Mouse (Mus musculus): Measurements from ENCODE around the gene Apip. TPM values are rescaled to one million over a fixed set of nuclear protein-coding genes. Genes with fewer than 3 reads are reported as not detected.
A peak's percentile ranks its signal among the peaks of the same experiment; 100 is the strongest.

Apip gene
- total and polyA plus RNA-seq, 3 experiments, result 34.6 to 39.7 TPM; not detected in 1

GRCm38 (mm10) chr2:103067552-103068207, 5.8 kb upstream of the Apip start:
- DNase-seq (ENCODE audit: low read depth, low spot score), result no peak
- no peak for TF ChIP-seq POLR2AphosphoS2 (IDR thresholded peaks at IDR 0.05; ENCODE audit: low read length)
- no peak for TF ChIP-seq TCF12 (IDR thresholded peaks at IDR 0.05; ENCODE audit: low read depth, low read length)
- no peak for TF ChIP-seq HCFC1 (IDR thresholded peaks at IDR 0.05; ENCODE audit: low read depth, low read length)
- no peak for TF ChIP-seq EP300 (IDR thresholded peaks at IDR 0.05; ENCODE audit: low read depth in 1 of 2, low read length in 2 of 2)
- TF ChIP-seq MEF2A (IDR thresholded peaks at IDR 0.05; ENCODE audit: extremely low read depth, insufficient replicate concordance, low read depth, low read length, poor library complexity, severe bottlenecking), result no peak
- no peak for TF ChIP-seq MYC (IDR thresholded peaks at IDR 0.05; ENCODE audit: low read depth, low read length)
- TF ChIP-seq TAL1 (IDR thresholded peaks at IDR 0.05; ENCODE audit: low read length), result no peak
- TF ChIP-seq NELFE (IDR thresholded peaks at IDR 0.05; ENCODE audit: low read depth, low read length), result no peak
- TF ChIP-seq TBP (IDR thresholded peaks at IDR 0.05; ENCODE audit: low read depth, low read length), result no peak
- no peak for TF ChIP-seq ZNF384 (IDR thresholded peaks at IDR 0.05; ENCODE audit: low read depth, low read length)
- TF ChIP-seq MXI1 (IDR thresholded peaks at IDR 0.05; ENCODE audit: low read depth, low read length), result no peak
- TF ChIP-seq USF2 (IDR thresholded peaks at IDR 0.05; ENCODE audit: borderline replicate concordance in 1 of 2, insufficient read depth in 1 of 2, low read depth in 1 of 2, low read length in 2 of 2), result no peak
- no peak for TF ChIP-seq SIN3A (IDR thresholded peaks at IDR 0.05; ENCODE audit: low read length)
- TF ChIP-seq GABPA (IDR thresholded peaks at IDR 0.05; ENCODE audit: low read depth, low read length), result no peak
- TF ChIP-seq ELF1 (IDR thresholded peaks at IDR 0.05; ENCODE audit: low read depth, low read length), result no peak
- no peak for TF ChIP-seq E2F4 (IDR thresholded peaks at IDR 0.05; ENCODE audit: borderline replicate concordance, low read depth, low read length)
- TF ChIP-seq ZMIZ1 (IDR thresholded peaks at IDR 0.05; ENCODE audit: low read depth, low read length), result no peak
- Histone ChIP-seq H3K27me3 (ENCODE audit: control insufficient read depth in 1 of 2, insufficient read depth in 2 of 2, low read length in 2 of 2) (no peaks in the 10 kb centered on the region), H3K79me2 (ENCODE audit: control insufficient read depth, insufficient read depth, low read length, poor library complexity) (peaks cover 44% of the 10 kb centered on the region), H3K4me1 (ENCODE audit: control insufficient read depth in 1 of 2, insufficient read depth in 2 of 2, low read length in 2 of 2) (peaks cover 12% of the 10 kb centered on the region in 2 experiments), H3K9me3 (replicated peaks; ENCODE audit: insufficient read depth, low read length) (no peaks in the 10 kb centered on the region), H3K9ac (ENCODE audit: control insufficient read depth, low read depth, low read length, poor library complexity, severe bottlenecking) (no peak overlapping the region), H3K36me3 (ENCODE audit: control insufficient read depth in 1 of 2, insufficient read depth in 2 of 2, low read length in 2 of 2) (peaks cover 0 to 45% of the 10 kb centered on the region in 2 experiments; a peak in 3 of 4 replicates), H3K4me3 (ENCODE audit: control insufficient read depth in 1 of 2, insufficient read depth in 1 of 2, low read depth in 2 of 2, low read length in 2 of 2) (no peak overlapping the region), H3K27ac (ENCODE audit: control insufficient read depth, low read depth, low read length) (no peak overlapping the region)

- no peak overlapping the region for H3K9ac ChIP-seq (ENCODE audit: control insufficient read depth, low read depth, low read length, poor library complexity, severe bottlenecking)
- H3K27me3 ChIP-seq (ENCODE audit: control insufficient read depth in 1 of 2, insufficient read depth in 2 of 2, low read length in 2 of 2), result no peaks in the 10 kb centered on the region
- H3K4me1 ChIP-seq (ENCODE audit: control insufficient read depth in 1 of 2, insufficient read depth in 2 of 2, low read length in 2 of 2), result peaks cover 11 to 12% of the 10 kb centered on the region in 2 experiments
Measured at GRCm38 (mm10) chr2:103068602-103069001, 4.9 kb upstream of the Apip start.

More at GRCm38 (mm10) chr2:103068602-103069001, 4.9 kb upstream of the Apip start:
- H3K79me2 ChIP-seq (ENCODE audit: control insufficient read depth, insufficient read depth, low read length, poor library complexity), result peaks cover 41% of the 10 kb centered on the region
- no peak for TF ChIP-seq TCF12 (IDR thresholded peaks at IDR 0.05; ENCODE audit: low read depth, low read length)
- no peak for TF ChIP-seq ELF1 (IDR thresholded peaks at IDR 0.05; ENCODE audit: low read depth, low read length)
- no peak for TF ChIP-seq MYC (IDR thresholded peaks at IDR 0.05; ENCODE audit: low read depth, low read length)
- TF ChIP-seq NELFE (IDR thresholded peaks at IDR 0.05; ENCODE audit: low read depth, low read length), result no peak
- TF ChIP-seq HCFC1 (IDR thresholded peaks at IDR 0.05; ENCODE audit: low read depth, low read length), result no peak
- DNase-seq (ENCODE audit: low read depth, low spot score), result peak; percentile 17
- peaks cover 0 to 42% of the 10 kb centered on the region in 2 experiments; a peak in 3 of 4 replicates for H3K36me3 ChIP-seq (ENCODE audit: control insufficient read depth in 1 of 2, insufficient read depth in 2 of 2, low read length in 2 of 2)
- no peak overlapping the region for H3K27ac ChIP-seq (ENCODE audit: control insufficient read depth, low read depth, low read length)
- no peaks in the 10 kb centered on the region for H3K9me3 ChIP-seq (replicated peaks; ENCODE audit: insufficient read depth, low read length)
- H3K4me3 ChIP-seq (ENCODE audit: control insufficient read depth in 1 of 2, insufficient read depth in 1 of 2, low read depth in 2 of 2, low read length in 2 of 2), result no peak overlapping the region

Measured in MEL (cell line).